Comparison of ENCODE assay signal across 21 mouse cellular contexts in the genomic region with DNA sequence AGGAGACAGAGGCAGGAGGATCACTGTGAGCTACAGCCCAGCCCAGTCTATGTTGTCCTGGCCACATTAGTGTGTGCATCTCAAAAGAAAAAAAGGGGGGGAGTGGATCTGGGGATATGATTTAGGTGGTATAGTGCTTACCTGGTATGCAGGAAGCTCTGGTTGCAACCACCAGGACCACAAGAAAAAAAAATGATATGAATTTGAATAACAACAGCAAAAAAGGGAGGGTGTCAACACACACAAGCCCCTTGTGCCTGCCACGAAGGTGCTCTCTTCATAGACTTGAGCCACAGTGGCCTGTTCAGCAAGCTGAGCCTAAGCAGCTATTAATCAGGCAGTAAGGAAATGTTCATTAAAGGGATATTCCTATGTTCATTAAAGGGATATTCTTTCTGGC. TPM values are rescaled to one million over a fixed set of nuclear protein-coding genes. Genes with fewer than 3 reads are reported as not detected.
DNase-seq lines count a peak whose midpoint lies in the region; ATAC-seq lines count a peak whose summit lies in the region.
"Had no signal": no experiment of that assay in that cellular context is flagged by ENCODE, and none has a peak within 500 bp of the region (broad histone marks: within the 10 kb centered on the region; RNA-seq: fewer than 3 reads in every experiment).

No protein-coding gene starts in this region.

- peak; percentile 51 for DNase-seq in CD4-positive helper T cell, adult 2 months (ENCODE audit: low read depth, low spot score)
- peak; percentile 71 for DNase-seq in T-cell, adult 2 months (ENCODE audit: low spot score)
- no peak for DNase-seq in layer of hippocampus, adult 18-20 months (ENCODE audit: low spot score in 2 of 2)
- DNase-seq in lung, postnatal 25 days (ENCODE audit: low spot score) = no peak
- no peak for DNase-seq in adrenal gland, adult 2 months
- DNase-seq in layer of hippocampus, adult 9-11 months = no peak
- DNase-seq: adrenal gland, adult 8-10 months; adrenal gland, postnatal 14 days; adrenal gland, postnatal 36 days; cerebellum, adult 11-12 months; cerebellum, adult 2 months; cerebellum, adult 9-10 months; cerebellum, postnatal 10 days; cerebellum, postnatal 25 days; forebrain, postnatal 0 days had no signal

- ATAC-seq in CD4-positive, CD25-positive, alpha-beta regulatory T cell, adult 4 months = peak; percentile 29
- peak; percentile 28 for ATAC-seq in inflammation-experienced regulatory T-cells, adult 6 months
- ATAC-seq: forebrain, embryonic 13.5 days; forebrain, embryonic 15.5 days; forebrain, postnatal 0 days; Patski had no signal

RNA-seq across cellular contexts. Expression of gene Cnr2, which starts 9.6 kb away (rescaled TPM):
- 10 to 100 TPM in 1 of 2 experiments, 1 to 10 TPM in 1; 7.5 to 17.0 TPM for polyA plus RNA-seq in CD4-positive, CD25-positive, alpha-beta regulatory T cell, adult 4 months (2017; shearing (Covaris generic))
- polyA plus RNA-seq in inflammation-experienced regulatory T-cells, adult 6 months (2017; shearing (Covaris generic)) = 1 to 10 TPM; 1.9 to 8.0 (median 7.0) TPM
- total RNA-seq in layer of hippocampus, adult 18-20 months (2021) = under 1 TPM in 1 of 2 experiments, not detected in 1; 0.08 TPM
- 1 to 10 TPM in 1 of 2 experiments, under 1 TPM in 1; 0.92 to 2.5 TPM for total RNA-seq in adrenal gland, adult 2 months (2021)
- polyA plus RNA-seq in adrenal gland, adult 2 months (2012; rRNA removed) = 1.8 and 2.1 TPM in 2 replicates
- polyA plus RNA-seq: C2C12 had no signal

RNA-seq across cellular contexts. Expression of gene Fuca1, which starts 15.7 kb away (rescaled TPM):
- polyA plus RNA-seq in CD4-positive, CD25-positive, alpha-beta regulatory T cell, adult 4 months (2017; shearing (Covaris generic)) = 10 to 100 TPM; 83.9 to 95.9 TPM
- 100 to 1,000 TPM in 1 of 3 experiments, 10 to 100 TPM in 2; 81.7 to 101 (median 98.9) TPM for polyA plus RNA-seq in inflammation-experienced regulatory T-cells, adult 6 months (2017; shearing (Covaris generic))
- total RNA-seq in layer of hippocampus, adult 18-20 months (2021) = 10 to 100 TPM; 44.2 to 47.1 TPM
- 10 to 100 TPM; 82.7 to 86.3 TPM for total RNA-seq in adrenal gland, adult 2 months (2021)
- 31.8 and 35.2 TPM in 2 replicates for polyA plus RNA-seq in adrenal gland, adult 2 months (2012; rRNA removed)

RNA-seq across cellular contexts. Expression of gene Pnrc2, which starts 31.2 kb away (rescaled TPM):
- 100 to 1,000 TPM; 206 to 221 TPM for polyA plus RNA-seq in CD4-positive, CD25-positive, alpha-beta regulatory T cell, adult 4 months (2017; shearing (Covaris generic))
- polyA plus RNA-seq in inflammation-experienced regulatory T-cells, adult 6 months (2017; shearing (Covaris generic)) = 100 to 1,000 TPM; 177 to 235 (median 211) TPM
- 10 to 100 TPM; 50.5 to 53.0 TPM for total RNA-seq in layer of hippocampus, adult 18-20 months (2021)
- total RNA-seq in adrenal gland, adult 2 months (2021) = 100 to 1,000 TPM in 1 of 2 experiments, 10 to 100 TPM in 1; 99.4 to 128 TPM
- polyA plus RNA-seq in adrenal gland, adult 2 months (2012; rRNA removed) = 5.5 and 8.6 TPM in 2 replicates

RNA-seq across cellular contexts. Expression of gene Hmgcl, which starts 41.4 kb away (rescaled TPM):
- 100 to 1,000 TPM in 1 of 2 experiments, 10 to 100 TPM in 1; 73.7 to 104 TPM for polyA plus RNA-seq in CD4-positive, CD25-positive, alpha-beta regulatory T cell, adult 4 months (2017; shearing (Covaris generic))
- 10 to 100 TPM; 70.5 to 83.4 (median 77.2) TPM for polyA plus RNA-seq in inflammation-experienced regulatory T-cells, adult 6 months (2017; shearing (Covaris generic))
- total RNA-seq in layer of hippocampus, adult 18-20 months (2021) = 10 to 100 TPM; 34.6 to 36.9 TPM
- total RNA-seq in adrenal gland, adult 2 months (2021) = 10 to 100 TPM; 42.7 to 71.0 TPM
- 33.9 and 35.3 TPM in 2 replicates for polyA plus RNA-seq in adrenal gland, adult 2 months (2012; rRNA removed)

RNA-seq across cellular contexts. Expression of gene Srsf10, which starts 49.3 kb away (rescaled TPM):
- polyA plus RNA-seq in CD4-positive, CD25-positive, alpha-beta regulatory T cell, adult 4 months (2017; shearing (Covaris generic)) = 100 to 1,000 TPM; 195 to 208 TPM
- 100 to 1,000 TPM; 184 to 209 (median 207) TPM for polyA plus RNA-seq in inflammation-experienced regulatory T-cells, adult 6 months (2017; shearing (Covaris generic))
- 10 to 100 TPM; 83.8 to 87.8 TPM for total RNA-seq in layer of hippocampus, adult 18-20 months (2021)
- total RNA-seq in adrenal gland, adult 2 months (2021) = 100 to 1,000 TPM in 1 of 2 experiments, 10 to 100 TPM in 1; 84.2 to 139 TPM
- 111 and 117 TPM in 2 replicates for polyA plus RNA-seq in adrenal gland, adult 2 months (2012; rRNA removed)

Comparison
In these comparisons a context has a peak if more than half of its experiments do, and no peak if none do; other contexts are left out.
1. DNase-seq: peak in CD4-positive helper T cell, adult 2 months (single experiment) and T-cell, adult 2 months (single experiment); none in layer of hippocampus, adult 18-20 months (0 of 2), lung, postnatal 25 days (single experiment), adrenal gland, adult 2 months (single experiment) and layer of hippocampus, adult 9-11 months (single experiment).
2. RNA of gene Pnrc2, which starts 31.2 kb away (polyA plus RNA-seq): 206 to 221 TPM in CD4-positive, CD25-positive, alpha-beta regulatory T cell, adult 4 months and 177 to 235 TPM in inflammation-experienced regulatory T-cells, adult 6 months; 5.5 to 8.6 TPM in adrenal gland, adult 2 months; every median in the first group is over 10 times any median in the second.